Mouse (Mus musculus) lung, adult 2 months (tissue): ENCODE measurements around the gene Esyt2.

Source experiments
- CTCF ChIP-seq: fragments of 200-500 bp; IDR thresholded peaks from 2 replicates; pipeline ENCODE4 v1.5.1; 2011; ENCODE audit warnings: mild to moderate bottlenecking, low read length, control low read depth; ENCODE audit not compliant: insufficient read depth
- POLR2A ChIP-seq: fragments of 200-500 bp; IDR thresholded peaks from 2 replicates; pipeline ENCODE4 v1.6.1; 2011; ENCODE audit warnings: low read depth, mild to moderate bottlenecking, control low read depth, low read length, borderline replicate concordance; ENCODE audit errors: extremely low read depth

- TF ChIP-seq POLR2A: no peak
- no peak for TF ChIP-seq CTCF
Measured at GRCm38 (mm10) chr12:116255636-116256035, 25.4 kb upstream of the Esyt2 start.
